Mouse (Mus musculus): ENCODE measurements at regions not wholly inside any gene's neighbourhood (a gene's known extent, or its start where the extent isn't known, plus 50 kb on each side); places are given as distances from the start of the nearest gene placed in this dataset.

GRCm38 (mm10) chr16:93014991-93015390 is 189.0 kb upstream of the Runx1 start:
- no peaks in the 10 kb centered on the region for H3K36me3 ChIP-seq (ENCODE audit: inconsistent target)
- no peak overlapping the region for H3K4me3 ChIP-seq (ENCODE audit: inconsistent target)
- WGBS (ENCODE audit: missing documents): 94% methylated on average over 9 of the region's 9 CpGs
- no peaks in the 10 kb centered on the region for H3K79me2 ChIP-seq (ENCODE audit: inconsistent target)
- no peak overlapping the region for H3K27ac ChIP-seq

GRCm38 (mm10) chr16:93013881-93014280 is 187.9 kb upstream of the Runx1 start:
- H3K79me2 ChIP-seq (ENCODE audit: inconsistent target): no peaks in the 10 kb centered on the region
- WGBS (ENCODE audit: missing documents): 79% methylated on average over 8 of the region's 8 CpGs
- H3K4me3 ChIP-seq (ENCODE audit: inconsistent target): no peak overlapping the region
- H3K27ac ChIP-seq: no peak overlapping the region
- H3K36me3 ChIP-seq (ENCODE audit: inconsistent target): no peaks in the 10 kb centered on the region

- 74% methylated on average over 7 of the region's 7 CpGs for WGBS (ENCODE audit: missing documents)
- Histone ChIP-seq H3K79me2 (ENCODE audit: inconsistent target) (no peaks in the 10 kb centered on the region), H3K27ac (no peak overlapping the region), H3K4me3 (ENCODE audit: inconsistent target) (no peak overlapping the region), H3K36me3 (ENCODE audit: inconsistent target) (no peaks in the 10 kb centered on the region)
These were observed 187.3 kb upstream of the Runx1 start for GRCm38 (mm10) chr16:93013256-93013655.

- 100% methylated on average over 1 of the region's 1 CpGs for WGBS (ENCODE audit: missing documents)
- no peaks in the 10 kb centered on the region for H3K79me2 ChIP-seq (ENCODE audit: inconsistent target)
- no peak overlapping the region for H3K27ac ChIP-seq
- H3K4me3 ChIP-seq (ENCODE audit: inconsistent target): no peak overlapping the region
- no peaks in the 10 kb centered on the region for H3K36me3 ChIP-seq (ENCODE audit: inconsistent target)
These were observed 185.5 kb upstream of the Runx1 start for GRCm38 (mm10) chr16:93011474-93011873.

GRCm38 (mm10) chr16:93006321-93006984 is 180.5 kb upstream of the Runx1 start:
- Histone ChIP-seq H3K27ac (no peak overlapping the region), H3K4me3 (ENCODE audit: inconsistent target) (no peak overlapping the region), H3K36me3 (ENCODE audit: inconsistent target) (no peaks in the 10 kb centered on the region), H3K79me2 (ENCODE audit: inconsistent target) (no peaks in the 10 kb centered on the region)
- WGBS (ENCODE audit: missing documents): 81% methylated on average over 20 of the region's 21 CpGs

GRCm38 (mm10) chr16:93005470-93005869 is 179.5 kb upstream of the Runx1 start:
- H3K27ac ChIP-seq: no peak overlapping the region
- H3K79me2 ChIP-seq (ENCODE audit: inconsistent target): no peaks in the 10 kb centered on the region
- no peaks in the 10 kb centered on the region for H3K36me3 ChIP-seq (ENCODE audit: inconsistent target)
- H3K4me3 ChIP-seq (ENCODE audit: inconsistent target): no peak overlapping the region
- WGBS (ENCODE audit: missing documents): 13% methylated on average over 7 of the region's 8 CpGs

GRCm38 (mm10) chr16:93003830-93004229 is 177.9 kb upstream of the Runx1 start:
- Histone ChIP-seq H3K79me2 (ENCODE audit: inconsistent target) (no peaks in the 10 kb centered on the region), H3K27ac (no peak overlapping the region), H3K36me3 (ENCODE audit: inconsistent target) (no peaks in the 10 kb centered on the region), H3K4me3 (ENCODE audit: inconsistent target) (no peak overlapping the region)
- 66% methylated on average over 4 of the region's 4 CpGs for WGBS (ENCODE audit: missing documents)

- Histone ChIP-seq H3K27ac (no peak overlapping the region), H3K4me3 (ENCODE audit: inconsistent target) (no peak overlapping the region), H3K36me3 (ENCODE audit: inconsistent target) (no peaks in the 10 kb centered on the region), H3K79me2 (ENCODE audit: inconsistent target) (no peaks in the 10 kb centered on the region)
- 95% methylated on average over 3 of the region's 3 CpGs for WGBS (ENCODE audit: missing documents)
These were observed 172.7 kb upstream of the Runx1 start for GRCm38 (mm10) chr16:92998689-92999088.

- Histone ChIP-seq H3K79me2 (ENCODE audit: inconsistent target) (no peaks in the 10 kb centered on the region), H3K4me3 (ENCODE audit: inconsistent target) (no peak overlapping the region), H3K27ac (no peak overlapping the region), H3K36me3 (ENCODE audit: inconsistent target) (no peaks in the 10 kb centered on the region)
- 92% methylated on average over 6 of the region's 6 CpGs for WGBS (ENCODE audit: missing documents)
These were observed 171.7 kb upstream of the Runx1 start for GRCm38 (mm10) chr16:92997636-92998035.

GRCm38 (mm10) chr16:92995993-92996350 is 170.0 kb upstream of the Runx1 start:
- 95% methylated on average over 4 of the region's 4 CpGs for WGBS (ENCODE audit: missing documents)
- Histone ChIP-seq H3K79me2 (ENCODE audit: inconsistent target) (no peaks in the 10 kb centered on the region), H3K36me3 (ENCODE audit: inconsistent target) (no peaks in the 10 kb centered on the region), H3K4me3 (ENCODE audit: inconsistent target) (no peak overlapping the region), H3K27ac (no peak overlapping the region)

- no peak overlapping the region for H3K27ac ChIP-seq
- no peak overlapping the region for H3K4me3 ChIP-seq (ENCODE audit: inconsistent target)
- no peaks in the 10 kb centered on the region for H3K36me3 ChIP-seq (ENCODE audit: inconsistent target)
- 87% methylated on average over 13 of the region's 13 CpGs for WGBS (ENCODE audit: missing documents)
- H3K79me2 ChIP-seq (ENCODE audit: inconsistent target): no peaks in the 10 kb centered on the region
These were observed 169.4 kb upstream of the Runx1 start for GRCm38 (mm10) chr16:92995132-92995992.

- Histone ChIP-seq H3K27ac (no peak overlapping the region), H3K36me3 (ENCODE audit: inconsistent target) (no peaks in the 10 kb centered on the region), H3K79me2 (ENCODE audit: inconsistent target) (no peaks in the 10 kb centered on the region), H3K4me3 (ENCODE audit: inconsistent target) (no peak overlapping the region)
- WGBS (ENCODE audit: missing documents): 96% methylated on average over 3 of the region's 3 CpGs
These were observed 166.9 kb upstream of the Runx1 start for GRCm38 (mm10) chr16:92992876-92993275.

- no peaks in the 10 kb centered on the region for H3K79me2 ChIP-seq (ENCODE audit: inconsistent target)
- no peaks in the 10 kb centered on the region for H3K36me3 ChIP-seq (ENCODE audit: inconsistent target)
- no peak overlapping the region for H3K27ac ChIP-seq
- no peak overlapping the region for H3K4me3 ChIP-seq (ENCODE audit: inconsistent target)
- WGBS (ENCODE audit: missing documents): 91% methylated on average over 7 of the region's 7 CpGs
These were observed 165.5 kb upstream of the Runx1 start for GRCm38 (mm10) chr16:92991405-92991804.

- 83% methylated on average over 1 of the region's 1 CpGs for WGBS (ENCODE audit: missing documents)
- no peaks in the 10 kb centered on the region for H3K36me3 ChIP-seq (ENCODE audit: inconsistent target)
These were observed 162.5 kb upstream of the Runx1 start for GRCm38 (mm10) chr16:92988416-92988815.

GRCm38 (mm10) chr16:92988000-92988399 is 162.1 kb upstream of the Runx1 start:
- Histone ChIP-seq H3K79me2 (ENCODE audit: inconsistent target) (no peaks in the 10 kb centered on the region), H3K36me3 (ENCODE audit: inconsistent target) (no peaks in the 10 kb centered on the region), H3K27ac (no peak overlapping the region), H3K4me3 (ENCODE audit: inconsistent target) (no peak overlapping the region)
- 94% methylated on average over 3 of the region's 3 CpGs for WGBS (ENCODE audit: missing documents)

More at GRCm38 (mm10) chr16:92988416-92988815, 162.5 kb upstream of the Runx1 start:
- Histone ChIP-seq H3K79me2 (ENCODE audit: inconsistent target) (no peaks in the 10 kb centered on the region), H3K4me3 (ENCODE audit: inconsistent target) (no peak overlapping the region), H3K27ac (no peak overlapping the region)
